ENCODE assay signal across 8 mouse cellular contexts in the genomic region with DNA sequence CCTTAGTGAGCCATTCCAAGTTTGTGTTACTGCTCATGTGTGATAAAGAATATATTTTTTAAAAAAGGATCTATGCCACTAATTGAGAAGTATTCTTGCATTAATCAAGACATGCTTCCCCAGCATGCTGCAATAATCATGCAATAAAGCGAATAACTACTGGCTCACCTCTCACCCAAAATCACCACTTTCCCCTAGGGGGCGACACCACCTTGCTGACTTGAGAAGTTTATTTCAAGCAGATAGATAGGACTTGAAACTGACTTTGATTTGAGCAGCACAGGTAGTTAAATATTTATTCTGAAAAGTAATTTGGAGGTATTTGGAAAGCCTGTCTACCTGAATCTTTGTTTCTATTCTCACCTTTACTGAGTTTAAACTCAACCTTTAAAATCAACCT.
DNase-seq lines count a peak whose midpoint lies in the region; ATAC-seq and TF ChIP-seq lines count a peak whose summit lies in the region.

No protein-coding gene starts in this region.

- H3K4me2 ChIP-seq in heart, embryonic 11.5 days = no peak overlapping the region
- H3K4me2 ChIP-seq in limb, embryonic 14.5 days (replicated peaks; ENCODE audit: low read depth, low read length, severe bottlenecking) = no peak overlapping the region

- H3K4me1 ChIP-seq in heart, adult 2 months (ENCODE audit: control insufficient read depth, insufficient read depth, low read length) = no peaks in the 10 kb centered on the region
- no peaks in the 10 kb centered on the region for H3K4me1 ChIP-seq in heart, embryonic 11.5 days (ENCODE audit: control insufficient read depth, insufficient read depth, low read length)
- no peaks in the 10 kb centered on the region for H3K4me1 ChIP-seq in limb, embryonic 14.5 days (ENCODE audit: control insufficient read depth, insufficient read depth, low read length)

- H3K9ac ChIP-seq in heart, adult 2 months (ENCODE audit: low read depth, low read length) = no peak overlapping the region
- H3K9ac ChIP-seq in heart, embryonic 11.5 days (ENCODE audit: low read depth, low read length) = no peak overlapping the region
- H3K9ac ChIP-seq in limb, embryonic 14.5 days (ENCODE audit: low read depth, low read length, severe bottlenecking) = no peak overlapping the region

- no peak for TF ChIP-seq POLR2A in heart, adult 2 months (IDR thresholded peaks at IDR 0.05; ENCODE audit: insufficient read depth, low read depth, low read length)
- TF ChIP-seq POLR2A in limb, embryonic 14.5 days (IDR thresholded peaks at IDR 0.05; ENCODE audit: borderline replicate concordance, extremely low read depth, insufficient read depth, insufficient read length) = no peak

- no peaks in the 10 kb centered on the region for H3K36me3 ChIP-seq in heart, adult 2 months (ENCODE audit: control insufficient read depth, insufficient read depth, low read length)
- H3K36me3 ChIP-seq in heart, embryonic 11.5 days (ENCODE audit: control insufficient read depth, insufficient read depth, low read length) = no peaks in the 10 kb centered on the region
- H3K36me3 ChIP-seq in limb, embryonic 14.5 days (ENCODE audit: control insufficient read depth, insufficient read depth, low read length) = no peaks in the 10 kb centered on the region

- H3K9me3 ChIP-seq in heart, embryonic 11.5 days (replicated peaks; ENCODE audit: control insufficient read depth, low read length) = no peaks in the 10 kb centered on the region
- no peaks in the 10 kb centered on the region for H3K9me3 ChIP-seq in limb, embryonic 14.5 days (ENCODE audit: control insufficient read depth, low read length)

- no peaks in the 10 kb centered on the region for H3K79me2 ChIP-seq in heart, adult 2 months (replicated peaks; ENCODE audit: control insufficient read depth, insufficient read depth, low read length)

- DNase-seq in heart, adult 2 months = peak in 1 of 2 experiments; percentile 20
- peak; percentile 25 for DNase-seq in right cerebral cortex, adult 18-20 months
- DNase-seq in right cerebral cortex, postnatal 25 days = no peak
- DNase-seq in embryo, embryonic 10 days (ENCODE audit: low spot score) = peak; percentile 52
- peak; percentile 8 for DNase-seq in limb, embryonic 14.5 days (ENCODE audit: low spot score)
- no peak for DNase-seq in natural killer cell, adult 2 months (ENCODE audit: low spot score in 2 of 2)
- DNase-seq in spleen, postnatal 4 days (ENCODE audit: low spot score in 2 of 2) = no peak

- no peak for TF ChIP-seq EP300 in heart, adult 2 months (IDR thresholded peaks at IDR 0.05; ENCODE audit: insufficient read depth, low read depth, low read length)

- no peak for ATAC-seq in heart, embryonic 11.5 days (replicated peaks; ENCODE audit: insufficient number of reproducible peaks, low FRiP score, low TSS enrichment)
- ATAC-seq in limb, embryonic 14.5 days (ENCODE audit: low FRiP score, low read depth) = no peak

- intact Hi-C loops in heart, adult 2 months (cut with DNase I) = loop anchor here (10.0 kb wide), 1 partner anchor 89 kb away; no protein-coding TSS in a partner anchor

- peak; percentile 62 for TF ChIP-seq CTCF in heart, adult 2 months (IDR thresholded peaks at IDR 0.05)

- H3K27me3 ChIP-seq in heart, adult 2 months (ENCODE audit: control insufficient read depth, insufficient read depth, low read length) = no peaks in the 10 kb centered on the region
- no peaks in the 10 kb centered on the region for H3K27me3 ChIP-seq in heart, embryonic 11.5 days (ENCODE audit: control insufficient read depth, insufficient read depth, low read length)
- no peaks in the 10 kb centered on the region for H3K27me3 ChIP-seq in limb, embryonic 14.5 days (ENCODE audit: control insufficient read depth, insufficient read depth, low read length)

- no peak overlapping the region for H3K27ac ChIP-seq in heart, adult 2 months
- H3K27ac ChIP-seq in heart, embryonic 11.5 days (ENCODE audit: low read depth, low read length) = no peak overlapping the region
- no peak overlapping the region for H3K27ac ChIP-seq in limb, embryonic 14.5 days (replicated peaks; ENCODE audit: low read depth, low read length)

- no peak overlapping the region for H3K4me3 ChIP-seq in heart, adult 2 months
- H3K4me3 ChIP-seq in heart, embryonic 11.5 days (ENCODE audit: low read depth, low read length) = no peak overlapping the region
- H3K4me3 ChIP-seq in limb, embryonic 14.5 days (replicated peaks; ENCODE audit: low read length) = no peak overlapping the region

- 40% methylated on average over 2 of the region's 2 CpGs for WGBS in heart, adult 2 months
- 38% methylated on average over 2 of the region's 2 CpGs for WGBS in heart, embryonic 11.5 days (ENCODE audit: insufficient replicate concordance)
- 39% methylated on average over 2 of the region's 2 CpGs for WGBS in limb, embryonic 14.5 days

Comparison
In these comparisons a context has a peak if more than half of its experiments do, and no peak if none do; other contexts are left out.
1. DNase-seq: peak in right cerebral cortex, adult 18-20 months (single experiment), embryo, embryonic 10 days (single experiment) and limb, embryonic 14.5 days (single experiment); none in right cerebral cortex, postnatal 25 days (single experiment), natural killer cell, adult 2 months (0 of 2) and spleen, postnatal 4 days (0 of 2).